Mouse (Mus musculus): ENCODE measurements around the gene Dhx37. TPM values are rescaled to one million over a fixed set of nuclear protein-coding genes. Genes with fewer than 3 reads are reported as not detected.
"Not testable (repeated sequence)": the region's sequence is repeated elsewhere in the genome, so short reads cannot be mapped to it uniquely, and the experiment has no call there.

Gene Dhx37
- total RNA-seq, 2 experiments from 2014 or later = 12.2 to 12.7 TPM

GRCm38 (mm10) chr5:125448026-125448425, 14.1 kb upstream of the Dhx37 start:
- DNase-seq = no peak

GRCm38 (mm10) chr5:125446344-125446743, 12.4 kb upstream of the Dhx37 start:
- peak in 1 of 2 experiments; percentile 48 for DNase-seq

- no peak for DNase-seq
These were observed 10.6 kb upstream of the Dhx37 start for GRCm38 (mm10) chr5:125444554-125444953.

GRCm38 (mm10) chr5:125443915-125444314, 10.0 kb upstream of the Dhx37 start:
- no peak for DNase-seq

GRCm38 (mm10) chr5:125443335-125443734, 9.4 kb upstream of the Dhx37 start:
- DNase-seq = no peak

GRCm38 (mm10) chr5:125442136-125442995, 8.4 kb upstream of the Dhx37 start:
- DNase-seq = no peak

- peak; percentile 58 to 60 for DNase-seq
These were observed 7.6 kb upstream of the Dhx37 start, which contains the start of gene Bri3bp for GRCm38 (mm10) chr5:125441234-125442114. Gene Bri3bp, plus strand, starts transcription at chr5:125441568.

- no peak for DNase-seq
These were observed 6.8 kb upstream of the Dhx37 start for GRCm38 (mm10) chr5:125440583-125441233.

GRCm38 (mm10) chr5:125434347-125434746, 426 bp upstream of the Dhx37 start:
- not testable (repeated sequence) for DNase-seq

- DNase-seq = not testable (repeated sequence)
These were observed 1.6 kb downstream of the Dhx37 start for GRCm38 (mm10) chr5:125432324-125432723.

- DNase-seq = no peak
These were observed 7.6 kb downstream of the Dhx37 start for GRCm38 (mm10) chr5:125426343-125426742.

GRCm38 (mm10) chr5:125425698-125426276, 8.1 kb downstream of the Dhx37 start:
- no peak for DNase-seq

- no peak for DNase-seq
These were observed 14.8 kb downstream of the Dhx37 start for GRCm38 (mm10) chr5:125419124-125419523.

GRCm38 (mm10) chr5:125418636-125419035, 15.3 kb downstream of the Dhx37 start:
- DNase-seq = no peak

GRCm38 (mm10) chr5:125416183-125416582, 17.7 kb downstream of the Dhx37 start:
- DNase-seq = no peak

GRCm38 (mm10) chr5:125413763-125414162, 20.2 kb downstream of the Dhx37 start:
- no peak for DNase-seq

GRCm38 (mm10) chr5:125412536-125412935, 21.4 kb downstream of the Dhx37 start:
- not testable (repeated sequence) for DNase-seq

GRCm38 (mm10) chr5:125411972-125412530, 21.9 kb downstream of the Dhx37 start:
- no peak for DNase-seq

GRCm38 (mm10) chr5:125409348-125410090, 24.4 kb downstream of the Dhx37 start:
- DNase-seq = no peak

GRCm38 (mm10) chr5:125408842-125409241, 25.1 kb downstream of the Dhx37 start:
- peak; percentile 89 to 90 for DNase-seq

Measured in layer of hippocampus, postnatal 36 days (tissue).